Mouse (Mus musculus) liver, embryonic 15.5 days (tissue): ENCODE data around the gene Cs. TPM values are rescaled to one million over a fixed set of nuclear protein-coding genes. Genes with fewer than 3 reads are reported as not detected.
A peak's percentile ranks its signal among the peaks of the same experiment; 100 is the strongest.
"Not testable (repeated sequence)": the region's sequence is repeated elsewhere in the genome, so short reads cannot be mapped to it uniquely, and the experiment has no call there.

Experiments
- ATAC-seq: fragments of 200-750 bp; cut with Nextera tagmentation; 2 replicates; pipeline ENCODE4 v1.8.0; 2017; ENCODE audit warnings: moderate number of reproducible peaks, mild to moderate bottlenecking, moderate library complexity; ENCODE audit not compliant: insufficient read depth
- H3K27ac ChIP-seq: fragments of 300-500 bp; sonication (generic); replicated peaks from 2 replicates; pipeline ENCODE4 v1.5.1; 2015; ENCODE audit warnings: mild to moderate bottlenecking, inconsistent platforms
- H3K27me3 ChIP-seq: fragments of 300-500 bp; sonication (generic); 2 replicates; pipeline ENCODE4 v1.6.1; 2015; ENCODE audit warnings: mild to moderate bottlenecking, inconsistent platforms
- H3K36me3 ChIP-seq: fragments of 300-500 bp; sonication (generic); replicated peaks from 2 replicates; pipeline ENCODE4 v1.6.1; 2015; ENCODE audit warnings: moderate library complexity, mild to moderate bottlenecking, inconsistent platforms
- H3K4me1 ChIP-seq: fragments of 300-500 bp; sonication (generic); replicated peaks from 2 replicates; pipeline ENCODE4 v1.6.1; 2015; ENCODE audit warnings: inconsistent platforms
- H3K4me2 ChIP-seq: fragments of 300-500 bp; sonication (generic); 2 replicates; pipeline ENCODE4 v1.6.1; 2015; ENCODE audit warnings: moderate library complexity, mild to moderate bottlenecking, inconsistent platforms
- H3K4me3 ChIP-seq: fragments of 300-500 bp; sonication (generic); replicated peaks from 2 replicates; pipeline ENCODE4 v1.5.1; 2015; ENCODE audit warnings: mild to moderate bottlenecking, inconsistent platforms
- H3K9ac ChIP-seq: fragments of 300-500 bp; sonication (generic); 2 replicates; pipeline ENCODE4 v1.6.1; 2015; ENCODE audit warnings: moderate library complexity, mild to moderate bottlenecking, inconsistent platforms
- H3K9me3 ChIP-seq: fragments of 300-500 bp; sonication (generic); replicated peaks from 2 replicates; pipeline ENCODE4 v1.6.1; 2016; ENCODE audit warnings: inconsistent platforms
- WGBS: fragments of 180-500 bp; shearing (Covaris S2); methylation state at CpG from one replicate; pipeline ENCODE4 v1.1.7; 2015; ENCODE audit warnings: mixed read lengths; ENCODE audit not compliant: insufficient replicate concordance; 5-methylcytosine and 5-hydroxymethylcytosine counted together
- polyA plus RNA-seq: library from polyadenylated mRNA; unstranded; fragments of >200 nt; fragmentation: Nextera tagmentation; extraction: Ambion mirVana; gene quantifications from 2 replicates; pipeline ENCODE4 v1.2.1, GENCODE M21; 2015

The Cs gene
- polyA plus RNA-seq, 1 experiment from 2014 or later, result 115 TPM

DNA sequence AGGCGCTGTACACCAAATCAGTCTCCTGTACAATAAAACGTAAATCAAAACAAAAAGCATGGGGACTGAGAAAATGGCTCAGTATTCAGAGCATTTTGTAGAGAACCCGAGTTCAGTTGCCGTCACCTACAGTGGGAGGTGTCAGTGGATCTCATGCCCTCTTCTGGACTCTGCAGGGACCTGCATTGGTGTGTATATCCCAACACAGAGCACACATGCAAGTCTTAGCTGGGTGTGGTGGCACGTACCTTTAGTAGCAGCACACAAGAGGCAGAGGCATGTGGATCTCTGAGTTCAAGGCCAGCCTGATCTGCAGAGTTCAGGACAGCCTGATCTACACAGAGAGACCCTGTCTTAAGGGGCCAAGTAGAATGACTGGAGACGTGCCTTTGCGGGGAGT, 27.9 kb upstream of the Cs start:
- no peak overlapping the region for H3K27ac ChIP-seq
- no peaks in the 10 kb centered on the region for H3K27me3 ChIP-seq
- WGBS, result 89% methylated on average over 7 of the region's 7 CpGs
- H3K4me1 ChIP-seq, result peaks cover 4% of the 10 kb centered on the region
- H3K4me2 ChIP-seq, result no peak overlapping the region
- no peak for ATAC-seq
- H3K9me3 ChIP-seq, result no peaks in the 10 kb centered on the region
- H3K9ac ChIP-seq, result no peak overlapping the region
- peaks cover 73% of the 10 kb centered on the region for H3K36me3 ChIP-seq
- H3K4me3 ChIP-seq, result no peak overlapping the region

DNA sequence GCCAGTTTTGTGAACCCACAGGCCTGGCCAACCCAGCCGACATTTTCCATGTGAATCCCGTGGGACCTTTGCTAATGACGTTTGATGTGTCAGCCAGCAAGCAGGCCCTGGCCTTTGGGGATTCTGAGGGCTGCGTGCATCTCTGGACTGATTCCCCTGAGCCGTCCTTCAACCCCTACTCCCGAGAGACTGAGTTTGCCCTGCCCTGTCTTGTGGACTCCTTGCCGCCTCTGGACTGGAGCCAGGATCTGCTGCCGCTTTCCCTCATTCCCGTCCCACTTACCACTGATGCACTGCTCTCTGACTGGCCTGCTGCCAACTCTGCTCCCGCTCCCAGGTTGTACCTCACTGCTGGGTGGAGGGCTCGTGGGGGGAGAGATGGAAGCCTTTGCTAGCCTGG, 27.4 kb upstream of the Cs start:
- Histone ChIP-seq H3K4me2 (no peak overlapping the region), H3K9ac (no peak overlapping the region), H3K9me3 (no peaks in the 10 kb centered on the region), H3K36me3 (peaks cover 77% of the 10 kb centered on the region), H3K4me3 (no peak overlapping the region), H3K4me1 (peaks cover 3% of the 10 kb centered on the region), H3K27ac (no peak overlapping the region), H3K27me3 (no peaks in the 10 kb centered on the region)
- ATAC-seq, result no peak
- 77% methylated on average over 11 of the region's 11 CpGs for WGBS

GRCm38 (mm10) chr10:128310902-128311301, 26.6 kb upstream of the Cs start:
- Histone ChIP-seq H3K4me3 (no peak overlapping the region), H3K4me1 (peaks cover 9% of the 10 kb centered on the region), H3K27ac (no peak overlapping the region), H3K27me3 (no peaks in the 10 kb centered on the region), H3K36me3 (peaks cover 80% of the 10 kb centered on the region), H3K4me2 (no peak overlapping the region), H3K9ac (no peak overlapping the region), H3K9me3 (no peaks in the 10 kb centered on the region)
- 46% methylated on average over 4 of the region's 4 CpGs for WGBS
- no peak for ATAC-seq

DNA sequence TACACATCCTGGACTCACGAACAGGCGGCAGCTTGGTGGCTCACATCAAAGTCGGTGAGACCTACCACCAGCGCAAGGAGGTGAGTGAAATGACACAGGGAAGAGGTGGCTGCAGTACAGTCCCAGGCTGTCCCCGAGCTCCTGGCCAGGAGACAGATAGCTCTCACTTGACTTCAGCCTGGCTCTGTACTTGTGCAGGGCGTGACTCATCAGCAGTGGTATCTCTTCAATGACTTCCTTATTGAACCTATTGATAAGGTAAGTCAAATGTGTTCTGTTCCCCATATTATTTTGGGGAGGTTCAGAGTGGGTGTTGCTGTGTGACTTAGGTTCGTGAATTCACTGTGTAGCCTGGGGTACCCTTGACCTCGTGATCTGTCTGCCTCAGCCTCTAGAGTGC, 22.0 kb upstream of the Cs start:
- H3K9me3 ChIP-seq, result no peaks in the 10 kb centered on the region
- ATAC-seq, result peak; percentile 59; the same call in 1 of the 2 replicates
- no peak overlapping the region for H3K4me3 ChIP-seq
- H3K27ac ChIP-seq, result no peak overlapping the region
- H3K4me2 ChIP-seq, result no peak overlapping the region
- WGBS, result 65% methylated on average over 8 of the region's 8 CpGs
- no peaks in the 10 kb centered on the region for H3K27me3 ChIP-seq
- no peak overlapping the region for H3K9ac ChIP-seq
- peaks cover 9% of the 10 kb centered on the region for H3K4me1 ChIP-seq
- H3K36me3 ChIP-seq, result peaks cover 96% of the 10 kb centered on the region

GRCm38 (mm10) chr10:128321641-128322040, 15.9 kb upstream of the Cs start:
- Histone ChIP-seq H3K27me3 (no peaks in the 10 kb centered on the region), H3K4me3 (peak overlapping the region; percentile 91), H3K9me3 (no peaks in the 10 kb centered on the region), H3K4me2 (peak overlapping the region; percentile 90), H3K36me3 (peaks cover 57% of the 10 kb centered on the region), H3K4me1 (peaks cover 28% of the 10 kb centered on the region), H3K27ac (peak overlapping the region; percentile 59; the same call in 1 of the 2 replicates), H3K9ac (peak overlapping the region; percentile 11; the same call in 1 of the 2 replicates)
- no peak for ATAC-seq
- WGBS, result 36% methylated on average over 12 of the region's 12 CpGs

DNA sequence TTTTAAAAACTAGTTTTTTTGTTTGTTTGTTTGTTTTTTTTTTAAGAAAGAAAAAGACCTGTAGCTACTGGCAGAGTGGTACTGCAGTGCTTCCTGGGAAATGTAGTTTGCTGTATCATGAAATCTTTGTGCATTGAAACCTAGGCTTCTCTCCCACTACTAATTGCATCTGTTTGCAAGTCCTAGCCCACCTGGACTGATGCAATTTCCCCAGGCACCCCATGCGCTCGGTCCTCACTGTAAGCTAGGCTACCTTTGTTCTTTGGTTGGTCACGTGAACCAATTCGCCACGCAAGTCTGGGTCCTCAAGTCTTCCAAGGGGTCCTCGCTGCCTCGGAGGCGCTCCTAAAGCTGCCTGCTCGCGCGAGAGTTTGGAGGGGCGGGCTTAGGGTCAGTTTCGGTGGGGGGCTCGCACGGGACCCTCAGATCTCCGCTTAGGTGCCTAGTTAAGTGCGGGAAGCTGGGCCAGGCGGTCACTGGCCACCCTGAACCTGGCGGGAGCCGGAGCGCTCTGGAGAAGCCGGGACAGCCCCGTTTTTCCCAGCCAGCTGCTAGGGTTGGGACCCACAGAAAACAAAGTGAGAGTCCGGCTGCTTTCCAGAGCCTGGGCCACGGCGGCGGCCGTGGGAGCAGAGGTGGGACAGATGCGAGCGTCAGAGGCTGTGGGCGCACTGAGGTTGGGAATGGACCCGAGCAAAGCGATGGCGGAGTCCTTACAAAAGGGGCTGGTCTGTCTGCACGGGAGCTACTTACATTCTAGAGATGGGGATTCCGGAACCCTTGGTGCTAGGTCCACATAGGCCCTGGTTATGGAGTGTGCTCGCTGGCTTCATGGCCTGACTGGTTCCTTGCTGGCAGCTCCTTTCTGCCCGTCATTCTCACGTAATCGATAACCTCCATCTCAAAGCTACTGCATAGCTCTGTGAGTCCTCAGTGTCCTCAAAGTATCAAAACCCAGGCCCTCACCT, 15.1 kb upstream of the Cs start, which contains the start of gene Cnpy2:
Gene Cnpy2, plus strand, starts transcription at position 319 of the 968 bp plus-strand sequence.
- peaks cover 28% of the 10 kb centered on the region for H3K4me1 ChIP-seq
- H3K36me3 ChIP-seq, result peaks cover 58% of the 10 kb centered on the region
- under 1% methylated on average over 40 of the region's 40 CpGs for WGBS
- peak within 1 kb of the TSS; percentile 91 for H3K9ac ChIP-seq
- ATAC-seq, result peak; percentile 78
- H3K27me3 ChIP-seq, result no peaks in the 10 kb centered on the region
- peak within 1 kb of the TSS; percentile 88 for H3K27ac ChIP-seq
- H3K4me2 ChIP-seq, result peak within 1 kb of the TSS; percentile 90
- H3K9me3 ChIP-seq, result no peaks in the 10 kb centered on the region
- peak within 1 kb of the TSS; percentile 91 for H3K4me3 ChIP-seq

GRCm38 (mm10) chr10:128323516-128323915, 14.0 kb upstream of the Cs start:
- peaks cover 51% of the 10 kb centered on the region for H3K36me3 ChIP-seq
- WGBS, result 37% methylated on average over 8 of the region's 8 CpGs

DNA sequence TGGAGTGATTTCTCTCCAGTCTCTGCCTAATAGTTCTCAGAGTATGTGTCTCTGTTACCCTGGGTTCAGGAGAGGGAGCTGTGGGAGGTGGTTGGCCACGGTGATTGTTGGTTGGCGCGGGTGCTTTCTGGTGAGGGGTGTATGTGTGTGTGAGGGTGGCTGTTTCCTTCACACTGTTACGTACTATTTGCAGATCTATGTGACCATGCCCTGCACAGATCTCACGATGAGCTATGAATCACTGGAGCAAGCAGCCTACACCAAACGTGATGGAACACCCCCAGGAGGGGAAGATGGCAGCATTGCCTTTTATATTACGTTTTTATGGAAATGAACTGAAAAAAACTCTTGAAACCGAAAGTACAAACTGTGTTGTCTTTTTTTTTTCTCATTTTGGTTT, 10.7 kb upstream of the Cs start:
- Histone ChIP-seq H3K4me2 (no peak overlapping the region), H3K9ac (no peak overlapping the region), H3K4me3 (no peak overlapping the region), H3K27me3 (no peaks in the 10 kb centered on the region), H3K27ac (no peak overlapping the region), H3K36me3 (peaks cover 25% of the 10 kb centered on the region), H3K4me1 (peaks cover 28% of the 10 kb centered on the region), H3K9me3 (no peaks in the 10 kb centered on the region)
- no peak for ATAC-seq
- 84% methylated on average over 8 of the region's 8 CpGs for WGBS

More at GRCm38 (mm10) chr10:128323516-128323915, 14.0 kb upstream of the Cs start:
- Histone ChIP-seq H3K4me2 (peak overlapping the region; percentile 90), H3K9me3 (no peaks in the 10 kb centered on the region), H3K27ac (peak overlapping the region; percentile 88), H3K9ac (peak overlapping the region; percentile 91), H3K4me1 (peaks cover 28% of the 10 kb centered on the region), H3K4me3 (peak overlapping the region; percentile 91), H3K27me3 (no peaks in the 10 kb centered on the region)
- ATAC-seq, result no peak

DNA sequence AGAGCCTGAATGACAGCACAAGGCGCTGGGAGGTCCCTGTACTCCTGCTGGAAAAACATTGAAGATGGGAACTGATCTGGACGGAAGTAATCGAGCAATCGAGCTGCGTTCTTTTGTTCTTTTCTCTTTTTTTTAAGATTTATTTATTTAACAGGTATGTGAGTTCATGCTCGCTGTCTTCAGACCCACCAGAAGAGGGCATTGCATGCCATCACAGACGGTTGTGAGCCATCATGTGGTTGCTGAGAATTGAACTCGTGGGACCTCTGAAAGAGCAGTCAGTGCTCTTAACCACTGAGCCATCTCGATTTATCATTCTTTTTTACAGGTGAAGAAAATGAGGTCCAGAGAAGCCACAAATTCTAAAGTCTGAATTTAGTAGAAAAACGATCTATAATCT, 9.9 kb upstream of the Cs start:
- H3K27ac ChIP-seq, result no peak overlapping the region
- H3K4me1 ChIP-seq, result peaks cover 23% of the 10 kb centered on the region
- no peak overlapping the region for H3K4me3 ChIP-seq
- H3K9me3 ChIP-seq, result no peaks in the 10 kb centered on the region
- H3K9ac ChIP-seq, result no peak overlapping the region
- no peak overlapping the region for H3K4me2 ChIP-seq
- WGBS, result 72% methylated on average over 10 of the region's 10 CpGs
- H3K36me3 ChIP-seq, result peaks cover 25% of the 10 kb centered on the region
- ATAC-seq, result no peak
- no peaks in the 10 kb centered on the region for H3K27me3 ChIP-seq

DNA sequence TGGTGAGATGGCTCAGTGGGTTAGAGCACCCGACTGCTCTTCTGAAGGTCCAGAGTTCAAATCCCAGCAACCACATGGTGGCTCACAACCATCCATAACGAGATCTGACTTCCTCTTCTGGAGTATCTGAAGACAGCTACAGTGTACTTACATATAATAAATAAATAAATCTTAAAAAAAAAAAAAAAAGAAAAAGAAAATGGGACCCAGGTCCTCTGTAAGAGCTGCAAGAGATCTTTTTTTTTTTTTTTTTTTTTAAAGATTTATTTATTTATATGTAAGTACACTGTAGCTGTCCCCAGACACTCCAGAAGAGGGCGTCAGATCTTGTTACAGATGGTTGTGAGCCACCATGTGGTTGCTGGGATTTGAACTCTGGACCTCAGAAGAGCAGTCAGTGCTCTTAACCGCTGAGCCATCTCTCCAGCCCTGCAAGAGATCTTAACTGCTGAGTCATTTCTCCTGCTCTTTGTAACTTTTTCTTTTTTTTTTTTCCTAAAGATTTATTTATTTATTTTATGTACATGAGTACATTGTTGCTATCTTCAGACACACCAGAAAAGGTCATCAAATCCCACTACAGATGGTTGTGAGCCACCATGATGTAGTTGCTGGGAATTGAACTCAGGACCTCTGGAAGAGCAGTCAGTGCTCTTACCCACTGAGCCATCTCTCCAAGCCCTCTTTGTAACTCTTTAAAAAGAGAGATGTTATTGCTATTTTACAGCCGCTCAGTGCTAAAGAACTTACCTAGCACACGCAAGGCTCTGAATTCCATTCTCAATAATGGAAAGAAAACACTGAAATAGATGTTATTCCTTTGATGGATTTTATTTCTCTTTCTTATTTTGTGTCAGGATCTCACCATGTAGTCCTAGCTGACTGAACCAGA, 4.9 kb upstream of the Cs start:
- 62% methylated on average over 6 of the region's 6 CpGs for WGBS

DNA sequence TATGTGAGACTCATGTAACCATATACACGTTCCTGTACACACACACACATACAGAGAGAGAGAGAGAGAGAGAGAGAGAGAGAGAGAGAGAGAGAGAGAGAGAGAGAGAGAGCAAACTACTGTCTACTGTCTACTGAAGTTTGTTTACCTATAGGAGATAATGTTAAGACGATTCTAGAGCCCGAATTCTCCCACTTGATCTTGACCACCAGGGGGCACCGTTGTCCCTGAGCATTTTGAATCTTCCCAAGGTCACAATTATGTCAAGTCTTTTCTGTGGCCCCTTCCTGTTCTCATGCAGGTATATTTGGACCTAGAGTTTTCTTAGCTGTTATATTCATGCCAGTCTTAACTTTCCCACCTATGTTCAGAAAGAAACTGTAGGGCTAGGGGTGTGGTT, 2.0 kb upstream of the Cs start:
- Histone ChIP-seq H3K27me3 (no peaks in the 10 kb centered on the region), H3K9me3 (no peaks in the 10 kb centered on the region), H3K4me1 (peaks cover 65% of the 10 kb centered on the region), H3K4me2 (peak overlapping the region; percentile 85), H3K36me3 (peaks cover 13% of the 10 kb centered on the region; the same call in 1 of the 2 replicates), H3K27ac (peak overlapping the region; percentile 97), H3K4me3 (no peak overlapping the region), H3K9ac (no peak overlapping the region)
- no peak for ATAC-seq
- under 1% methylated on average over 4 of the region's 4 CpGs for WGBS

More for the DNA sequence above, 4.9 kb upstream of the Cs start:
- H3K36me3 ChIP-seq, H3K27ac ChIP-seq, H3K27me3 ChIP-seq, H3K9ac ChIP-seq, H3K4me3 ChIP-seq, H3K9me3 ChIP-seq, ATAC-seq, H3K4me2 ChIP-seq: not testable (repeated sequence)
- peaks cover 39% of the 10 kb centered on the region for H3K4me1 ChIP-seq
